ENCODE assay signal across 8 mouse cellular contexts in genomic region chr1:87766233-87766632, GRCm38 (mm10). TPM values are rescaled to one million over a fixed set of nuclear protein-coding genes. Genes with fewer than 3 reads are reported as not detected.
DNase-seq lines count a peak whose midpoint lies in the region; TF ChIP-seq lines count a peak whose summit lies in the region.

No protein-coding gene starts in this region.

- TF ChIP-seq POLR2A in liver, adult 2 months (IDR thresholded peaks at IDR 0.05; ENCODE audit: extremely low read depth, insufficient read depth, low read length), result no peak

- H3K36me3 ChIP-seq in liver, adult 2 months (ENCODE audit: control insufficient read depth, insufficient read depth, low read length), result peaks cover 63% of the 10 kb centered on the region

- H3K79me2 ChIP-seq in liver, adult 2 months (ENCODE audit: control insufficient read depth, insufficient read depth, low read length), result peaks cover 3% of the 10 kb centered on the region; the same call in 1 of the 2 replicates

- WGBS in liver, adult 2 months, result 93% methylated on average over 3 of the region's 3 CpGs

- no peak overlapping the region for H3K9ac ChIP-seq in liver, adult 2 months (ENCODE audit: low read depth, low read length)

- intact Hi-C loops in gastrocnemius, postnatal 14 days (cut with DNase I; ENCODE audit: low total_unique reads), result loop anchor here (5.0 kb wide), 1 partner anchor 156 kb away; no protein-coding TSS in a partner anchor

- no peak overlapping the region for H3K27ac ChIP-seq in liver, adult 2 months (replicated peaks; ENCODE audit: insufficient read depth, low read depth, low read length)

- H3K4me1 ChIP-seq in liver, adult 2 months (ENCODE audit: control insufficient read depth, insufficient read depth, low read length), result peaks cover 15% of the 10 kb centered on the region

- H3K4me3 ChIP-seq in liver, adult 2 months (ENCODE audit: insufficient read depth, low read depth, low read length), result no peak overlapping the region

- TF ChIP-seq CTCF in liver, adult 2 months (IDR thresholded peaks at IDR 0.05; ENCODE audit: low read depth, low read length), result peak; percentile 75

- DNase-seq in embryo, embryonic 10 days (ENCODE audit: low spot score), result peak; percentile 17
- no peak for DNase-seq in embryo, embryonic 11 days
- DNase-seq in urinary bladder, postnatal 14 days (ENCODE audit: low spot score), result peak; percentile 24
- no peak for DNase-seq in urinary bladder, postnatal 10 days (ENCODE audit: low spot score)
- DNase-seq in liver, adult 2 months (ENCODE audit: extremely low read depth, low read depth, low spot score), result no peak
- peak; percentile 34 to 45 for DNase-seq in spleen, postnatal 36 days (ENCODE audit: low spot score in 2 of 2)
- DNase-seq in gastrocnemius, postnatal 14 days, result no peak
- DNase-seq in cerebellum, postnatal 36 days, result no peak

- no peaks in the 10 kb centered on the region for H3K27me3 ChIP-seq in liver, adult 2 months (ENCODE audit: control insufficient read depth, insufficient read depth, low read length)

RNA-seq across cellular contexts. Expression of gene Atg16l1, which starts 10.6 kb away (rescaled TPM):
- total RNA-seq in liver, adult 2 months (2014; rRNA removed), result 30.5 and 33.2 TPM in 2 replicates
- 17.6 and 23.1 TPM in 2 replicates for polyA plus RNA-seq in liver, adult 2 months (2012; rRNA removed)
- 10 to 100 TPM; 14.2 to 14.9 TPM for total RNA-seq in gastrocnemius, postnatal 14 days (2021)

RNA-seq across cellular contexts. Expression of gene Sag, which starts 37.2 kb away (rescaled TPM):
- total RNA-seq in liver, adult 2 months (2014; rRNA removed), result 0.09 and 0.27 TPM in 2 replicates
- polyA plus RNA-seq in liver, adult 2 months (2012; rRNA removed), result 0.15 TPM in 1 of 2 replicates, not detected in the other
- total RNA-seq in gastrocnemius, postnatal 14 days (2021), result under 1 TPM; 0.13 to 0.14 TPM

Comparison
In these comparisons a context has a peak if more than half of its experiments do, and no peak if none do; other contexts are left out.
1. DNase-seq: peak in embryo, embryonic 10 days (single experiment), urinary bladder, postnatal 14 days (single experiment) and spleen, postnatal 36 days (2 of 2); none in embryo, embryonic 11 days (single experiment), urinary bladder, postnatal 10 days (single experiment), liver, adult 2 months (single experiment), gastrocnemius, postnatal 14 days (single experiment) and cerebellum, postnatal 36 days (0 of 2).